13 mouse cellular contexts compared by ENCODE assay signal in genomic region chr9:35435565-35435964, GRCm38 (mm10). TPM values are rescaled to one million over a fixed set of nuclear protein-coding genes. Genes with fewer than 3 reads are reported as not detected.
DNase-seq lines count a peak whose midpoint lies in the region; ATAC-seq lines count a peak whose summit lies in the region.
"Had no signal": no experiment of that assay in that cellular context is flagged by ENCODE, and none has a peak within 500 bp of the region (broad histone marks: within the 10 kb centered on the region; RNA-seq: fewer than 3 reads in every experiment).

No protein-coding gene starts in this region.

- no peaks in the 10 kb centered on the region for H3K9me3 ChIP-seq in heart, embryonic 12.5 days (replicated peaks)
- no peaks in the 10 kb centered on the region for H3K9me3 ChIP-seq in kidney, embryonic 14.5 days (ENCODE audit: control insufficient read depth, low read length)
- H3K9me3 ChIP-seq in kidney, embryonic 16.5 days (ENCODE audit: low read length): no peaks in the 10 kb centered on the region
- H3K9me3 ChIP-seq in hindbrain, embryonic 14.5 days (ENCODE audit: control insufficient read depth, low read length): no peaks in the 10 kb centered on the region
- no peaks in the 10 kb centered on the region for H3K9me3 ChIP-seq in midbrain, embryonic 11.5 days (ENCODE audit: control insufficient read depth, low read length)

- no peak overlapping the region for H3K4me3 ChIP-seq in heart, embryonic 12.5 days
- H3K4me3 ChIP-seq in kidney, embryonic 14.5 days (ENCODE audit: low read length): no peak overlapping the region
- no peak overlapping the region for H3K4me3 ChIP-seq in kidney, embryonic 16.5 days (ENCODE audit: low read length)
- no peak overlapping the region for H3K4me3 ChIP-seq in hindbrain, embryonic 14.5 days (replicated peaks; ENCODE audit: low read length)
- H3K4me3 ChIP-seq in midbrain, embryonic 11.5 days (ENCODE audit: low read depth, low read length): no peak overlapping the region

- DNase-seq in heart, postnatal 36 days: no peak
- DNase-seq in embryo, embryonic 11 days: peak; percentile 49
- DNase-seq in hindbrain, embryonic 14.5 days (ENCODE audit: low spot score): no peak
- DNase-seq in cerebellum, postnatal 36 days: no peak
- no peak for DNase-seq in midbrain, embryonic 11.5 days (ENCODE audit: low spot score, missing footprints)
- DNase-seq: cerebellum, adult 2 months; kidney, postnatal 10 days; layer of hippocampus, adult 9-11 months; right cerebral cortex, postnatal 14 days had no signal

- 27% methylated on average over 9 of the region's 9 CpGs for whole genome bisulfite sequencing in heart, embryonic 12.5 days
- 18% methylated on average over 9 of the region's 9 CpGs for WGBS in kidney, embryonic 14.5 days
- WGBS in kidney, embryonic 16.5 days: 17% methylated on average over 9 of the region's 9 CpGs
- whole genome bisulfite sequencing in hindbrain, embryonic 14.5 days: 26% methylated on average over 9 of the region's 9 CpGs
- WGBS in midbrain, embryonic 11.5 days: 50% methylated on average over 9 of the region's 9 CpGs

- no peaks in the 10 kb centered on the region for H3K27me3 ChIP-seq in heart, embryonic 12.5 days (replicated peaks)
- H3K27me3 ChIP-seq in kidney, embryonic 14.5 days (ENCODE audit: control insufficient read depth, insufficient read depth, low read length): no peaks in the 10 kb centered on the region
- no peaks in the 10 kb centered on the region for H3K27me3 ChIP-seq in kidney, embryonic 16.5 days (ENCODE audit: insufficient read depth, low read length)
- H3K27me3 ChIP-seq in hindbrain, embryonic 14.5 days (ENCODE audit: control insufficient read depth, insufficient read depth, low read length): no peaks in the 10 kb centered on the region
- H3K27me3 ChIP-seq in midbrain, embryonic 11.5 days (ENCODE audit: control insufficient read depth, insufficient read depth, low read length): no peaks in the 10 kb centered on the region; the same call in 1 of the 2 replicates

- no peak overlapping the region for H3K27ac ChIP-seq in heart, embryonic 12.5 days (ENCODE audit: poor library complexity, severe bottlenecking)
- H3K27ac ChIP-seq in kidney, embryonic 14.5 days (ENCODE audit: low read depth, low read length): no peak overlapping the region
- no peak overlapping the region for H3K27ac ChIP-seq in kidney, embryonic 16.5 days (ENCODE audit: low read length)
- no peak overlapping the region for H3K27ac ChIP-seq in hindbrain, embryonic 14.5 days
- no peak overlapping the region for H3K27ac ChIP-seq in midbrain, embryonic 11.5 days (ENCODE audit: low read depth, low read length)
- H3K27ac ChIP-seq: liver, embryonic 14.5 days had no signal

- intact Hi-C loops in heart, postnatal 36 days (cut with DNase I): no loop called here

- H3K4me1 ChIP-seq in heart, embryonic 12.5 days (replicated peaks): peaks cover 34% of the 10 kb centered on the region
- peaks cover 7% of the 10 kb centered on the region; the same call in 1 of the 2 replicates for H3K4me1 ChIP-seq in kidney, embryonic 14.5 days (ENCODE audit: control insufficient read depth, insufficient read depth, low read length)
- peaks cover 12% of the 10 kb centered on the region; the same call in 1 of the 2 replicates for H3K4me1 ChIP-seq in kidney, embryonic 16.5 days (ENCODE audit: insufficient read depth, low read length)
- peaks cover 27% of the 10 kb centered on the region for H3K4me1 ChIP-seq in hindbrain, embryonic 14.5 days (replicated peaks; ENCODE audit: control insufficient read depth, insufficient read depth, low read length)
- peaks cover 24% of the 10 kb centered on the region for H3K4me1 ChIP-seq in midbrain, embryonic 11.5 days (ENCODE audit: control insufficient read depth, insufficient read depth, low read length)

- no peak for ATAC-seq in heart, embryonic 12.5 days (ENCODE audit: insufficient number of reproducible peaks, low FRiP score)
- peak; percentile 49; the same call in 1 of the 2 replicates for ATAC-seq in kidney, embryonic 14.5 days (ENCODE audit: low FRiP score, low TSS enrichment)
- no peak for ATAC-seq in kidney, embryonic 16.5 days (ENCODE audit: low FRiP score, low TSS enrichment)
- 0 out of 2 replicates have a peak, but pooled peaks have one; percentile 18 for ATAC-seq in hindbrain, embryonic 14.5 days (ENCODE audit: low FRiP score)
- no peak for ATAC-seq in midbrain, embryonic 11.5 days (ENCODE audit: low FRiP score)

- H3K36me3 ChIP-seq in heart, embryonic 12.5 days: no peaks in the 10 kb centered on the region; the same call in 1 of the 2 replicates
- no peaks in the 10 kb centered on the region for H3K36me3 ChIP-seq in kidney, embryonic 14.5 days (ENCODE audit: control insufficient read depth, insufficient read depth, low read length)
- H3K36me3 ChIP-seq in kidney, embryonic 16.5 days (ENCODE audit: insufficient read depth, low read length): no peaks in the 10 kb centered on the region
- H3K36me3 ChIP-seq in hindbrain, embryonic 14.5 days (replicated peaks; ENCODE audit: control insufficient read depth, insufficient read depth): no peaks in the 10 kb centered on the region
- H3K36me3 ChIP-seq in midbrain, embryonic 11.5 days (ENCODE audit: control insufficient read depth, insufficient read depth, low read length): no peaks in the 10 kb centered on the region

- peak overlapping the region; percentile 33 for H3K4me2 ChIP-seq in heart, embryonic 12.5 days
- no peak overlapping the region for H3K4me2 ChIP-seq in kidney, embryonic 14.5 days (replicated peaks; ENCODE audit: low read depth, low read length)
- no peak overlapping the region for H3K4me2 ChIP-seq in kidney, embryonic 16.5 days (replicated peaks; ENCODE audit: low read depth, low read length)
- no peak overlapping the region; the same call in 1 of the 2 replicates for H3K4me2 ChIP-seq in hindbrain, embryonic 14.5 days (replicated peaks)
- no peak overlapping the region for H3K4me2 ChIP-seq in midbrain, embryonic 11.5 days

- H3K9ac ChIP-seq in heart, embryonic 12.5 days: no peak overlapping the region; the same call in 1 of the 2 replicates
- H3K9ac ChIP-seq in kidney, embryonic 14.5 days (ENCODE audit: low read depth, low read length): no peak overlapping the region
- no peak overlapping the region for H3K9ac ChIP-seq in kidney, embryonic 16.5 days (replicated peaks; ENCODE audit: low read length)
- H3K9ac ChIP-seq in hindbrain, embryonic 14.5 days: no peak overlapping the region
- H3K9ac ChIP-seq in midbrain, embryonic 11.5 days (ENCODE audit: low read length): no peak overlapping the region
- H3K9ac ChIP-seq: liver, embryonic 14.5 days had no signal

RNA-seq across cellular contexts. Expression of gene Cdon, which starts 14.6 kb away (rescaled TPM):
- 7.0 and 8.2 TPM in 2 replicates for polyA plus RNA-seq in heart, embryonic 12.5 days (2016; fragmentation: Nextera tagmentation; extraction: Ambion mirVana)
- total RNA-seq in heart, postnatal 36 days (2021): 10 to 100 TPM; 13.3 to 16.2 TPM
- polyA plus RNA-seq in kidney, embryonic 14.5 days (2014; fragmentation: Nextera tagmentation; extraction: Ambion mirVana): 3.6 and 6.2 TPM in 2 replicates
- polyA plus RNA-seq in kidney, embryonic 16.5 days (2015; fragmentation: Nextera tagmentation; extraction: Ambion mirVana): 3.8 and 4.2 TPM in 2 replicates
- 3.1 and 5.0 TPM in 2 replicates for polyA plus RNA-seq in hindbrain, embryonic 14.5 days (2014; fragmentation: Nextera tagmentation; extraction: Ambion mirVana)
- polyA plus RNA-seq in midbrain, embryonic 11.5 days (2014; fragmentation: Nextera tagmentation; extraction: Ambion mirVana): 8.8 and 10.1 TPM in 2 replicates

Comparison
In these comparisons a context has a peak if more than half of its experiments do, and no peak if none do; other contexts are left out.
1. ATAC-seq: peak in kidney, embryonic 14.5 days (single experiment) and hindbrain, embryonic 14.5 days (single experiment); none in heart, embryonic 12.5 days (single experiment), kidney, embryonic 16.5 days (single experiment) and midbrain, embryonic 11.5 days (single experiment).